Mouse (Mus musculus): Measurements from ENCODE around the gene Nsf. TPM values are rescaled to one million over a fixed set of nuclear protein-coding genes. Genes with fewer than 3 reads are reported as not detected.

The Nsf gene
- polyA plus RNA-seq, 1 experiment = 0.27 TPM

DNA sequence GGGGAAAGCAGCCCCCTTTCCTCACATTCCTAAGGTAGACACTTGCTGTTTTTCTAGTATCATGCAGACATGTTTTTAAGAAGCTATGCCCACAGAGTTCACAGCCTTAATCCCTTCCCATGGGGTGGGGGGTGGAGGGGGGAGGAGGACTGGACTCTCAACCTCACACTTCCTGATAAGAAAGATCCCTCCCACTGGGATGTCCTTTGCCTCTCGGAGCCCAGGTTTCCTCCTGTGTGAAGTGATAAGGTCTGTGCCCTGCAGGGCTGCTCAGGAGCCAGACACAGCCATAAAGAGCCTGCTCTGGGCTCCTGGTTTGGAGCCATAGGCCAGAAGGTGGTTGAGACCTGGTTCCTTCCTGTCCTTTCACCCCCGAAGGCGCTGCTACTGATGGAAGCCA, 139.0 kb downstream of the Nsf start:
- TF ChIP-seq TAL1 (IDR thresholded peaks at IDR 0.05; ENCODE audit: low read length) (no peak), GATA1 (IDR thresholded peaks at IDR 0.05; ENCODE audit: low read length) (no peak)
- no peaks in the 10 kb centered on the region for H3K36me3 ChIP-seq (ENCODE audit: control insufficient read depth)
- H3K27me3 ChIP-seq (ENCODE audit: control insufficient read depth) = peaks cover 40% of the 10 kb centered on the region
- H3K9me3 ChIP-seq (ENCODE audit: control insufficient read depth, low read length) = no peaks in the 10 kb centered on the region; the same call in 1 of the 2 replicates
- no peak overlapping the region for H3K4me3 ChIP-seq (replicated peaks)
- H3K4me1 ChIP-seq (ENCODE audit: control insufficient read depth) = peaks cover 8% of the 10 kb centered on the region

GRCm38 (mm10) chr11:103811246-103811645, 142.6 kb downstream of the Nsf start:
- Histone ChIP-seq H3K4me1 (ENCODE audit: control insufficient read depth) (peaks cover 8% of the 10 kb centered on the region), H3K27me3 (ENCODE audit: control insufficient read depth) (peaks cover 75% of the 10 kb centered on the region), H3K9me3 (ENCODE audit: control insufficient read depth, low read length) (peaks cover 2% of the 10 kb centered on the region; the same call in 1 of the 2 replicates), H3K36me3 (ENCODE audit: control insufficient read depth) (no peaks in the 10 kb centered on the region), H3K4me3 (replicated peaks) (no peak overlapping the region)
- TF ChIP-seq TAL1 (IDR thresholded peaks at IDR 0.05; ENCODE audit: low read length) = no peak
- TF ChIP-seq GATA1 (IDR thresholded peaks at IDR 0.05; ENCODE audit: low read length) = no peak

DNA sequence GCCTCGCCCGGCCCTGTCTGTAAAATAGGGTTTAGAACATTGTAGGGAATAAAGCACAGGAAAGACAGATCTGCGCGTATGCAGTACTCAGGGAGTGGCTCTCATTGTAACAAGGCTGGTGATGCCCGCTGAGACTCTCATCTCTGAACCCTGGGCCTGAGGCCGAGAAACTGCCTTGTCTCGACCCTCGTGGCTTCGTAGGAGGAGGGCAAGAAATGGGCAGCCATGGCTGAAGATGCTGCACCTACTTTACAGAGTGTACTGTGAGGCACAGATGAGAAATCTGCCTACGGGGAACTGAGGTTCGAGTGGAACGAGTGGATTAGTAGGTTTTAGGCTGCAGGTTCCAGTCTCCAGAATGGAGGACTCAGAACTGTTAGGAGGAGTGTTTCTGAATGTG, 143.2 kb downstream of the Nsf start:
- Histone ChIP-seq H3K36me3 (ENCODE audit: control insufficient read depth) (no peaks in the 10 kb centered on the region), H3K27me3 (ENCODE audit: control insufficient read depth) (peaks cover 76% of the 10 kb centered on the region), H3K4me3 (replicated peaks) (no peak overlapping the region), H3K9me3 (ENCODE audit: control insufficient read depth, low read length) (peaks cover 2% of the 10 kb centered on the region; the same call in 1 of the 2 replicates), H3K4me1 (ENCODE audit: control insufficient read depth) (peaks cover 8% of the 10 kb centered on the region)
- TF ChIP-seq GATA1 (IDR thresholded peaks at IDR 0.05; ENCODE audit: low read length) = no peak
- TF ChIP-seq TAL1 (IDR thresholded peaks at IDR 0.05; ENCODE audit: low read length) = no peak

DNA sequence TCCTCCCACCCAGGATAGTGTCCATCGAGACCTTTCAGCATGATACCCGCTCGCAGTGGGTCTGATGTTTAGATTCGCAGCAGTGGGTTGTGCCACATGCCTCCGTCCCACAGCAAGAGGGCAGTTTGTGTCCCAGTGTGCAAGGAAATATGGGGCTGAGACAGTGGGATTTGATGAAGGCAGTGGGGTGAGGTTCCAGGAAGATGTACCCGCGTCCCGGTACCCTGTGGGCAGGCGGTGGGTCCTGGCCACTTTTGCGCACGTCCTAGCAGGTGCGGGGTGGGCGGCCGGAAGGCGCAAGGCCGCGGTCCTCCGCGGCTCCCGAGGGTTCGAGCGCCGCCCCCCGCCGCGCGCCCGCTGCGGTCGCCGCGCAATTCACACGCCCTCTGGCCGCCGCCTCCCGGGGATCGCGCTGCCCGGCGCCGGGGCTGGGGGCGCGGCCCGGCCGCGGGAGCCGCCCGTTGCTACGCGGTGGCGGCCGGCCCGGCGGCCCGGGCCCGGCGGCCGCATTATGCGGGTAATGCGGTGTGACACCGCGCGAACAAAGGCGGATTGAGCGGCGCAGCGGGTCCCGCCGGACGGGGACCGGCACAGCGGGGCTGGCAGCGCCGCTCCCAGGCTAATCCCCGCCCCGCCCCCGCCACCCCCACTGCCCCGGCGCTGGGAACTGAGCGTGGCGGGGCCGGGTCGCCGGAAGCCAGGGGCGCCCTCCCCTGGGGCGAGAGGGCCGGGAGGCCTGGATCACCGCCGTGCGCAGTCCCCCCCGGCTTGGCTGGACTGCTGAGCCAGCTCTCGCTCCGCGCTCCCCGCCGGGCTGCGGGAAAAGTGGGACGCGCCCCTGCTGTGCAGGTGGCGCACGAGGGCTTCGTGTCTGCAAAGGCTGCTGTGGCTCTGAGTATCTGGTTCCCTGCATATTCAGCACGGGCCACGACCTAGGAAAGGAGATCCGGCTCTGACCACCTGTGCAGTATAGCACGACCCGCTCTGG, 144.0 kb downstream of the Nsf start:
- Histone ChIP-seq H3K9me3 (ENCODE audit: control insufficient read depth, low read length) (peaks cover 7% of the 10 kb centered on the region; the same call in 1 of the 2 replicates), H3K27me3 (ENCODE audit: control insufficient read depth) (peaks cover 76% of the 10 kb centered on the region), H3K4me3 (replicated peaks) (no peak overlapping the region), H3K36me3 (ENCODE audit: control insufficient read depth) (no peaks in the 10 kb centered on the region), H3K4me1 (ENCODE audit: control insufficient read depth) (peaks cover 5% of the 10 kb centered on the region)
- no peak for TF ChIP-seq GATA1 (IDR thresholded peaks at IDR 0.05; ENCODE audit: low read length)
- TF ChIP-seq TAL1 (IDR thresholded peaks at IDR 0.05; ENCODE audit: low read length) = no peak

GRCm38 (mm10) chr11:103808771-103809610, 144.9 kb downstream of the Nsf start:
- peaks cover 75% of the 10 kb centered on the region for H3K27me3 ChIP-seq (ENCODE audit: control insufficient read depth)
- no peaks in the 10 kb centered on the region for H3K36me3 ChIP-seq (ENCODE audit: control insufficient read depth)
- no peaks in the 10 kb centered on the region for H3K4me1 ChIP-seq (ENCODE audit: control insufficient read depth)
- TF ChIP-seq TAL1 (IDR thresholded peaks at IDR 0.05; ENCODE audit: low read length) = no peak
- TF ChIP-seq GATA1 (IDR thresholded peaks at IDR 0.05; ENCODE audit: low read length) = no peak
- H3K4me3 ChIP-seq (replicated peaks) = no peak overlapping the region
- peaks cover 7% of the 10 kb centered on the region; the same call in 1 of the 2 replicates for H3K9me3 ChIP-seq (ENCODE audit: control insufficient read depth, low read length)

DNA sequence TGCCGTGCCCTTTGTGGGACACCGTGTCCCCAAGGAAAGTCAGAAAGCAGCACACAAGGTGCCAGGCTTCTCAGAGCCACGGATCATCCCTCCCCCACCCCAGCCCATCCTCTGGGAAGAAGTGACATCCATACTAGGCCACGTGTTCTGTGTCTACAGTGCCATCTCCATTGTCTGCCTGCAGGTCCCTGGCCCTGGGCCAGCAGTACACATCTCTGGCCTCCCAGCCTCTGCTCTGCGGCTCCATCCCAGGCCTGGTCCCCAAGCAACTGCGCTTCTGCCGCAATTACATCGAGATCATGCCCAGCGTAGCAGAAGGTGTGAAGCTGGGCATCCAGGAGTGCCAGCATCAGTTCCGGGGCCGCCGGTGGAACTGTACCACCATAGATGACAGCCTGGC, 145.9 kb downstream of the Nsf start:
- no peak overlapping the region for H3K4me3 ChIP-seq (replicated peaks)
- peaks cover 74% of the 10 kb centered on the region for H3K27me3 ChIP-seq (ENCODE audit: control insufficient read depth)
- no peaks in the 10 kb centered on the region for H3K36me3 ChIP-seq (ENCODE audit: control insufficient read depth)
- peaks cover 7% of the 10 kb centered on the region; the same call in 1 of the 2 replicates for H3K9me3 ChIP-seq (ENCODE audit: control insufficient read depth, low read length)
- H3K4me1 ChIP-seq (ENCODE audit: control insufficient read depth) = no peaks in the 10 kb centered on the region
- TF ChIP-seq TAL1 (IDR thresholded peaks at IDR 0.05; ENCODE audit: low read length) (no peak), GATA1 (IDR thresholded peaks at IDR 0.05; ENCODE audit: low read length) (no peak)

DNA sequence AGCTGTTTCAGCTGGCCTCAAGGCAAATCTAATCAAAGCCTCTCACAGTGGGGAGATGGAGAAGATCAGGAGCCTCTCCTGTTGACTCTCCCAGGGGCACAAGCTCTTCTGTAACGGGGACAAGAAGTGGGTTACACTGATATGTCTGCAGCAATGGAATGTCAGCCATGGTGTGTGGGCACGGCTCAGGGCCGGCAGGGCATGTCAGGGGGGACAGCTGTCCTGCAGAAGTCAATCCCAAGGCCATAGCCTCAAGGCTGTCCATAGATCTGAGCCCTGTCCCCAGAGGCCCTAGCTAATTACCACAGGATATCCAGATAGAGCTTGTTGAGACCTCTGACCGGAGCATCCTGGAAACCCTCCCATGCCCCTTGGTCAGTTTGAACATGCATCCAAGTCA, 149.1 kb downstream of the Nsf start:
- peaks cover 44% of the 10 kb centered on the region for H3K27me3 ChIP-seq (ENCODE audit: control insufficient read depth)
- H3K36me3 ChIP-seq (ENCODE audit: control insufficient read depth) = no peaks in the 10 kb centered on the region
- H3K4me1 ChIP-seq (ENCODE audit: control insufficient read depth) = no peaks in the 10 kb centered on the region
- peaks cover 7% of the 10 kb centered on the region; the same call in 1 of the 2 replicates for H3K9me3 ChIP-seq (ENCODE audit: control insufficient read depth, low read length)
- no peak overlapping the region for H3K4me3 ChIP-seq (replicated peaks)
- TF ChIP-seq TAL1 (IDR thresholded peaks at IDR 0.05; ENCODE audit: low read length) (no peak), GATA1 (IDR thresholded peaks at IDR 0.05; ENCODE audit: low read length) (no peak)

- H3K4me3 ChIP-seq (replicated peaks) = no peak overlapping the region
- H3K4me1 ChIP-seq (ENCODE audit: control insufficient read depth) = no peaks in the 10 kb centered on the region
- H3K36me3 ChIP-seq (ENCODE audit: control insufficient read depth) = no peaks in the 10 kb centered on the region
- H3K27me3 ChIP-seq (ENCODE audit: control insufficient read depth) = peaks cover 38% of the 10 kb centered on the region
- TF ChIP-seq GATA1 (IDR thresholded peaks at IDR 0.05; ENCODE audit: low read length) (no peak), TAL1 (IDR thresholded peaks at IDR 0.05; ENCODE audit: low read length) (no peak)
- H3K9me3 ChIP-seq (ENCODE audit: control insufficient read depth, low read length) = peaks cover 5% of the 10 kb centered on the region; the same call in 1 of the 2 replicates
Observed at GRCm38 (mm10) chr11:103804126-103804525, 149.7 kb downstream of the Nsf start.

All from erythroblast, embryonic 14.5 days (primary cell).